Mouse (Mus musculus) forebrain, embryonic 12.5 days (tissue): Measurements from ENCODE around the gene Mta3. TPM values are rescaled to one million over a fixed set of nuclear protein-coding genes. Genes with fewer than 3 reads are reported as not detected.
"Not testable (repeated sequence)": the region's sequence is repeated elsewhere in the genome, so short reads cannot be mapped to it uniquely, and the experiment has no call there.

ENCODE experiments used
- ATAC-seq: fragments of 200-750 bp; cut with Nextera tagmentation; 2 replicates; pipeline ENCODE4 v1.8.0; 2017; ENCODE audit warnings: moderate TSS enrichment; ENCODE audit not compliant: low FRiP score
- H3K27ac ChIP-seq: fragments of 300-500 bp; sonication (generic); 2 replicates; pipeline ENCODE4 v1.5.1; 2016; ENCODE audit warnings: mild to moderate bottlenecking
- H3K27me3 ChIP-seq: fragments of 300-500 bp; sonication (generic); 2 replicates; pipeline ENCODE4 v1.6.1; 2016; ENCODE audit warnings: mild to moderate bottlenecking
- H3K36me3 ChIP-seq: fragments of 300-500 bp; sonication (generic); replicated peaks from 2 replicates; pipeline ENCODE4 v1.6.1; 2016; ENCODE audit warnings: mild to moderate bottlenecking
- H3K4me1 ChIP-seq: fragments of 300-500 bp; sonication (generic); 2 replicates; pipeline ENCODE4 v1.6.1; 2016
- H3K4me2 ChIP-seq: fragments of 300-500 bp; sonication (generic); 2 replicates; pipeline ENCODE4 v1.6.1; 2016; ENCODE audit warnings: mild to moderate bottlenecking, moderate library complexity
- H3K4me3 ChIP-seq: fragments of 300-500 bp; sonication (generic); replicated peaks from 2 replicates; pipeline ENCODE4 v1.5.1; 2016; ENCODE audit warnings: mild to moderate bottlenecking
- H3K9ac ChIP-seq: fragments of 300-500 bp; sonication (generic); 2 replicates; pipeline ENCODE4 v1.6.1; 2016; ENCODE audit warnings: mild to moderate bottlenecking
- H3K9me3 ChIP-seq: fragments of 300-500 bp; sonication (generic); 2 replicates; pipeline ENCODE4 v1.6.1; 2016
- WGBS: fragments of 180-500 bp; shearing (Covaris S2); methylation state at CpG from one replicate; pipeline ENCODE4 v1.1.7; 2016; 5-methylcytosine and 5-hydroxymethylcytosine counted together
- polyA plus RNA-seq: library from polyadenylated mRNA; unstranded; fragments of >200 nt; fragmentation: Nextera tagmentation; extraction: Ambion mirVana; gene quantifications from 2 replicates; pipeline ENCODE4 v1.2.1, GENCODE M21; 2016

The Mta3 gene
- polyA plus RNA-seq, 1 experiment from 2014 or later, result 36.9 TPM

- Histone ChIP-seq H3K27ac (no peak overlapping the region), H3K4me2 (no peak overlapping the region), H3K4me1 (no peaks in the 10 kb centered on the region), H3K27me3 (no peaks in the 10 kb centered on the region; the same call in 1 of the 2 replicates), H3K9ac (no peak overlapping the region), H3K9me3 (no peaks in the 10 kb centered on the region), H3K36me3 (no peaks in the 10 kb centered on the region), H3K4me3 (no peak overlapping the region)
- ATAC-seq, result no peak
- WGBS, result 88% methylated on average over 9 of the region's 9 CpGs
These were observed 12.0 kb upstream of the Mta3 start for GRCm38 (mm10) chr17:83693941-83694340.

- no peak overlapping the region for H3K27ac ChIP-seq
- no peaks in the 10 kb centered on the region for H3K4me1 ChIP-seq
- H3K9me3 ChIP-seq, result no peaks in the 10 kb centered on the region
- H3K27me3 ChIP-seq, result no peaks in the 10 kb centered on the region; the same call in 1 of the 2 replicates
- WGBS, result 61% methylated on average over 2 of the region's 2 CpGs
- no peak overlapping the region for H3K9ac ChIP-seq
- H3K36me3 ChIP-seq, result no peaks in the 10 kb centered on the region
- H3K4me3 ChIP-seq, result no peak overlapping the region
- ATAC-seq, result no peak
- H3K4me2 ChIP-seq, result no peak overlapping the region
These were observed 10.2 kb upstream of the Mta3 start for GRCm38 (mm10) chr17:83695785-83696184.

GRCm38 (mm10) chr17:83699062-83699724 is 6.8 kb upstream of the Mta3 start:
- H3K36me3 ChIP-seq, result no peaks in the 10 kb centered on the region
- H3K4me2 ChIP-seq, result no peak overlapping the region
- WGBS, result 86% methylated on average over 8 of the region's 8 CpGs
- H3K9me3 ChIP-seq, result no peaks in the 10 kb centered on the region
- no peak overlapping the region for H3K4me3 ChIP-seq
- no peak overlapping the region for H3K9ac ChIP-seq
- no peak for ATAC-seq
- no peak overlapping the region for H3K27ac ChIP-seq
- no peaks in the 10 kb centered on the region for H3K4me1 ChIP-seq
- H3K27me3 ChIP-seq, result no peaks in the 10 kb centered on the region; the same call in 1 of the 2 replicates

GRCm38 (mm10) chr17:83700125-83700524 is 5.8 kb upstream of the Mta3 start:
- H3K4me3 ChIP-seq, result no peak overlapping the region
- no peaks in the 10 kb centered on the region for H3K36me3 ChIP-seq
- H3K9me3 ChIP-seq, result no peaks in the 10 kb centered on the region
- WGBS, result 85% methylated on average over 9 of the region's 9 CpGs
- no peaks in the 10 kb centered on the region for H3K4me1 ChIP-seq
- H3K27me3 ChIP-seq, result no peaks in the 10 kb centered on the region
- no peak overlapping the region for H3K9ac ChIP-seq
- no peak overlapping the region for H3K4me2 ChIP-seq
- no peak overlapping the region for H3K27ac ChIP-seq
- no peak for ATAC-seq

GRCm38 (mm10) chr17:83704469-83704868 is 1.5 kb upstream of the Mta3 start:
- no peak overlapping the region for H3K4me3 ChIP-seq
- no peak overlapping the region for H3K4me2 ChIP-seq
- no peaks in the 10 kb centered on the region for H3K36me3 ChIP-seq
- no peak overlapping the region for H3K9ac ChIP-seq
- H3K27me3 ChIP-seq, result no peaks in the 10 kb centered on the region
- no peak for ATAC-seq
- no peaks in the 10 kb centered on the region for H3K9me3 ChIP-seq
- H3K4me1 ChIP-seq, result peaks cover 11% of the 10 kb centered on the region
- WGBS, result 85% methylated on average over 5 of the region's 5 CpGs
- H3K27ac ChIP-seq, result no peak overlapping the region

GRCm38 (mm10) chr17:83705352-83706115 is 429 bp upstream of the Mta3 start:
- H3K27ac ChIP-seq, result peak overlapping the region; percentile 83
- H3K36me3 ChIP-seq, result no peaks in the 10 kb centered on the region
- peak overlapping the region; percentile 93 for H3K9ac ChIP-seq
- under 1% methylated on average over 36 of the region's 38 CpGs for WGBS
- peak overlapping the region; percentile 88 for H3K4me2 ChIP-seq
- H3K4me1 ChIP-seq, result peaks cover 11% of the 10 kb centered on the region
- peak; percentile 66 for ATAC-seq
- no peaks in the 10 kb centered on the region for H3K9me3 ChIP-seq
- H3K4me3 ChIP-seq, result peak overlapping the region; percentile 83
- no peaks in the 10 kb centered on the region for H3K27me3 ChIP-seq

GRCm38 (mm10) chr17:83706594-83707126 is 697 bp downstream of the Mta3 start:
- Histone ChIP-seq H3K36me3 (no peaks in the 10 kb centered on the region), H3K27me3 (no peaks in the 10 kb centered on the region), H3K4me3 (peak overlapping the region; percentile 83), H3K4me2 (peak overlapping the region; percentile 88), H3K9me3 (no peaks in the 10 kb centered on the region), H3K9ac (peak overlapping the region; percentile 93), H3K4me1 (peaks cover 11% of the 10 kb centered on the region), H3K27ac (peak overlapping the region; percentile 83)
- ATAC-seq, result peak; percentile 78
- WGBS, result 3% methylated on average over 19 of the region's 19 CpGs

- H3K4me2 ChIP-seq, result 0 out of 2 replicates have a peak overlapping the region, but pooled peaks have one; percentile 88
- H3K4me1 ChIP-seq, result peaks cover 11% of the 10 kb centered on the region
- ATAC-seq, result no peak
- H3K9ac ChIP-seq, result no peak overlapping the region
- no peaks in the 10 kb centered on the region for H3K9me3 ChIP-seq
- 68% methylated on average over 4 of the region's 4 CpGs for WGBS
- no peak overlapping the region for H3K4me3 ChIP-seq
- no peak overlapping the region for H3K27ac ChIP-seq
- H3K27me3 ChIP-seq, result no peaks in the 10 kb centered on the region
- 0 out of 2 replicates have a peak, but pooled peaks cover under 1% of the 10 kb centered on the region for H3K36me3 ChIP-seq
These were observed 1.4 kb downstream of the Mta3 start for GRCm38 (mm10) chr17:83707372-83707771.

- H3K4me1 ChIP-seq, result peaks cover 11% of the 10 kb centered on the region
- no peaks in the 10 kb centered on the region for H3K27me3 ChIP-seq
- ATAC-seq, result no peak
These were observed 1.9 kb downstream of the Mta3 start for GRCm38 (mm10) chr17:83707846-83708245.

GRCm38 (mm10) chr17:83708256-83708655 is 2.3 kb downstream of the Mta3 start:
- no peak overlapping the region for H3K27ac ChIP-seq
- H3K9me3 ChIP-seq, result no peaks in the 10 kb centered on the region
- H3K4me1 ChIP-seq, result peaks cover 11% of the 10 kb centered on the region
- no peak overlapping the region for H3K4me2 ChIP-seq
- 89% methylated on average over 10 of the region's 10 CpGs for WGBS
- no peaks in the 10 kb centered on the region for H3K27me3 ChIP-seq
- ATAC-seq, result no peak
- no peak overlapping the region for H3K9ac ChIP-seq
- H3K4me3 ChIP-seq, result no peak overlapping the region
- H3K36me3 ChIP-seq, result 0 out of 2 replicates have a peak, but pooled peaks cover 3% of the 10 kb centered on the region

More at GRCm38 (mm10) chr17:83707846-83708245, 1.9 kb downstream of the Mta3 start:
- Histone ChIP-seq H3K9me3 (no peaks in the 10 kb centered on the region), H3K27ac (no peak overlapping the region), H3K4me3 (no peak overlapping the region), H3K36me3 (0 out of 2 replicates have a peak, but pooled peaks cover 3% of the 10 kb centered on the region), H3K4me2 (no peak overlapping the region), H3K9ac (no peak overlapping the region)
- 90% methylated on average over 6 of the region's 6 CpGs for WGBS

GRCm38 (mm10) chr17:83708891-83709290 is 2.9 kb downstream of the Mta3 start:
- H3K4me1 ChIP-seq, result peaks cover 11% of the 10 kb centered on the region
- no peaks in the 10 kb centered on the region for H3K27me3 ChIP-seq
- no peak overlapping the region for H3K4me3 ChIP-seq
- WGBS, result 94% methylated on average over 6 of the region's 6 CpGs
- 0 out of 2 replicates have a peak, but pooled peaks cover 3% of the 10 kb centered on the region for H3K36me3 ChIP-seq
- H3K9me3 ChIP-seq, result no peaks in the 10 kb centered on the region
- no peak overlapping the region for H3K9ac ChIP-seq
- H3K27ac ChIP-seq, result no peak overlapping the region
- no peak overlapping the region for H3K4me2 ChIP-seq
- ATAC-seq, result no peak

GRCm38 (mm10) chr17:83709517-83709916 is 3.6 kb downstream of the Mta3 start:
- not testable (repeated sequence) for H3K4me3 ChIP-seq, H3K4me2 ChIP-seq, H3K27ac ChIP-seq, H3K9me3 ChIP-seq, H3K27me3 ChIP-seq, ATAC-seq, H3K9ac ChIP-seq, H3K36me3 ChIP-seq
- WGBS, result 85% methylated on average over 3 of the region's 3 CpGs
- H3K4me1 ChIP-seq, result peaks cover 11% of the 10 kb centered on the region
